Comparison of ENCODE assay signal across 26 mouse cellular contexts in the genomic region with DNA sequence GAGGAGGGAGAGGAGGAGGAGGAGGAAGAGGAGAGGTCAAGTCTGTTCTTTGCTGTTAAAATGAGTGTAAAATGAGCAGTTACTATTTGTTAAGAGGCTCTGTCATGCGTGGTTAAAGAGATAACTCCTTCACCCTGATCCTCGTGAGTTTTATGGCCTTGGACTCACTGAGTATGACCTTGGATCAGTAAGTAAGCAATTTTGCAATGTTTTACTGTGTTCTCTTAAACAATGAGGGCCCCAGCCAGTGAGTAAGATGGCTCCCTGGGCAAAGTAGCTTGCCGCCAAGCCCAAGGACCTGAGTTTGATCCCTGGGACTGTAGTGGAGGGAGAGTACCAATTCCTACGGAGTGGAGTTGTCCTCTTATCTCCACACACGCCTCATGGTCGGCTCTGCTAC. TPM values are rescaled to one million over a fixed set of nuclear protein-coding genes. Genes with fewer than 3 reads are reported as not detected.
DNase-seq lines count a peak whose midpoint lies in the region; ATAC-seq and TF ChIP-seq lines count a peak whose summit lies in the region.
"Had no signal": no experiment of that assay in that cellular context is flagged by ENCODE, and none has a peak within 500 bp of the region (broad histone marks: within the 10 kb centered on the region; RNA-seq: fewer than 3 reads in every experiment).

No protein-coding gene starts in this region.

- no peaks in the 10 kb centered on the region for H3K36me3 ChIP-seq in intestine, postnatal 0 days (ENCODE audit: control insufficient read depth, insufficient read depth)
- no peaks in the 10 kb centered on the region for H3K36me3 ChIP-seq in forebrain, embryonic 11.5 days (ENCODE audit: control insufficient read depth, insufficient read depth, low read length)
- H3K36me3 ChIP-seq: embryonic facial prominence, embryonic 10.5 days; embryonic facial prominence, embryonic 13.5 days; heart, embryonic 12.5 days; heart, embryonic 15.5 days had no signal

- peaks cover 9% of the 10 kb centered on the region; the same call in 1 of the 2 replicates for H3K4me1 ChIP-seq in intestine, postnatal 0 days (replicated peaks; ENCODE audit: control insufficient read depth, insufficient read depth, low read length)
- H3K4me1 ChIP-seq in forebrain, embryonic 11.5 days (replicated peaks; ENCODE audit: control insufficient read depth, insufficient read depth, low read length): no peaks in the 10 kb centered on the region; the same call in 1 of the 2 replicates

- no peak overlapping the region for H3K4me3 ChIP-seq in layer of hippocampus, adult 2 months
- no peak overlapping the region for H3K4me3 ChIP-seq in intestine, postnatal 0 days (ENCODE audit: low read depth, low read length)
- H3K4me3 ChIP-seq in forebrain, embryonic 11.5 days (ENCODE audit: low read depth, low read length): no peak overlapping the region
- H3K4me3 ChIP-seq: embryonic facial prominence, embryonic 10.5 days; embryonic facial prominence, embryonic 13.5 days; erythroblast, embryonic 14.5 days; forebrain, embryonic 13.5 days; heart, embryonic 12.5 days; heart, embryonic 15.5 days had no signal

- DNase-seq in adrenal gland, adult 2 months: peak; percentile 65
- DNase-seq in adrenal gland, postnatal 4 days (ENCODE audit: low spot score in 2 of 2): no peak
- no peak for DNase-seq in layer of hippocampus, adult 2 months (ENCODE audit: low spot score in 2 of 2)
- DNase-seq in layer of hippocampus, adult 11-12 months (ENCODE audit: low spot score): no peak
- no peak for DNase-seq in forebrain, embryonic 11.5 days (ENCODE audit: low spot score)
- DNase-seq: adrenal gland, postnatal 14 days; cerebellum, adult 11-12 months; cerebellum, adult 8-10 months; cerebellum, postnatal 10 days; cerebellum, postnatal 36 days; embryo, embryonic 11 days; gastrocnemius, postnatal 14 days; heart, adult 18-20 months; heart, postnatal 10 days; heart, postnatal 36 days had no signal

- no peak overlapping the region for H3K4me2 ChIP-seq in intestine, postnatal 0 days (replicated peaks; ENCODE audit: low read depth)
- no peak overlapping the region for H3K4me2 ChIP-seq in forebrain, embryonic 11.5 days (ENCODE audit: low read depth, low read length, severe bottlenecking)
- H3K4me2 ChIP-seq: embryonic facial prominence, embryonic 13.5 days; forebrain, embryonic 13.5 days; heart, embryonic 12.5 days; heart, embryonic 15.5 days; hindbrain, embryonic 14.5 days had no signal

- peak; percentile 46; the same call in 1 of the 2 replicates for ATAC-seq in intestine, postnatal 0 days
- ATAC-seq in granulocyte monocyte progenitor cell, adult 5-6 weeks (replicated peaks; ENCODE audit: poor library complexity, severe bottlenecking): no peak
- ATAC-seq in forebrain, embryonic 11.5 days (replicated peaks; ENCODE audit: low FRiP score): no peak
- ATAC-seq: CD4-positive, CD25-positive, alpha-beta regulatory T cell, adult 4 months; forebrain, embryonic 13.5 days; forebrain, embryonic 16.5 days had no signal

- TF ChIP-seq CTCF in layer of hippocampus, adult 2 months (conservative IDR thresholded peaks at IDR 0.05): no peak
- no peak for TF ChIP-seq CTCF in intestine, postnatal 0 days (IDR thresholded peaks at IDR 0.05; ENCODE audit: low read depth)

- 34% methylated on average over 6 of the region's 6 CpGs for WGBS in intestine, postnatal 0 days
- 73% methylated on average over 6 of the region's 6 CpGs for WGBS in forebrain, embryonic 11.5 days

- no peak overlapping the region for H3K9ac ChIP-seq in intestine, postnatal 0 days (ENCODE audit: low read depth, low read length)
- no peak overlapping the region for H3K9ac ChIP-seq in forebrain, embryonic 11.5 days (ENCODE audit: low read length)
- H3K9ac ChIP-seq: embryonic facial prominence, embryonic 13.5 days; forebrain, embryonic 13.5 days; heart, embryonic 12.5 days; heart, embryonic 15.5 days; hindbrain, embryonic 14.5 days had no signal

- H3K27ac ChIP-seq in layer of hippocampus, adult 2 months: 0 out of 2 replicates have a peak overlapping the region, but pooled peaks have one; percentile 7
- H3K27ac ChIP-seq in intestine, postnatal 0 days (ENCODE audit: low read depth, low read length): no peak overlapping the region
- H3K27ac ChIP-seq in forebrain, embryonic 11.5 days (ENCODE audit: low read depth, low read length): no peak overlapping the region
- H3K27ac ChIP-seq: embryonic facial prominence, embryonic 10.5 days; embryonic facial prominence, embryonic 13.5 days; forebrain, embryonic 13.5 days; heart, embryonic 15.5 days; hindbrain, embryonic 14.5 days had no signal

- H3K9me3 ChIP-seq in intestine, postnatal 0 days (ENCODE audit: control insufficient read depth): no peaks in the 10 kb centered on the region
- H3K9me3 ChIP-seq in forebrain, embryonic 11.5 days (ENCODE audit: control insufficient read depth, low read length): no peaks in the 10 kb centered on the region
- H3K9me3 ChIP-seq: embryonic facial prominence, embryonic 10.5 days; embryonic facial prominence, embryonic 13.5 days; forebrain, embryonic 13.5 days; heart, embryonic 12.5 days; heart, embryonic 15.5 days had no signal

- H3K27me3 ChIP-seq in intestine, postnatal 0 days (replicated peaks; ENCODE audit: control insufficient read depth, insufficient read depth, low read length): no peaks in the 10 kb centered on the region
- H3K27me3 ChIP-seq in forebrain, embryonic 11.5 days (ENCODE audit: control insufficient read depth, insufficient read depth, low read length): no peaks in the 10 kb centered on the region
- H3K27me3 ChIP-seq: embryonic facial prominence, embryonic 13.5 days; forebrain, embryonic 13.5 days had no signal

RNA-seq across cellular contexts. Expression of a gene that starts 36.4 kb away (rescaled TPM):
- 100 to 1,000 TPM; 119 to 172 TPM for total RNA-seq in adrenal gland, adult 2 months (2021)
- polyA plus RNA-seq in adrenal gland, adult 2 months (2012; rRNA removed): 489 and 541 TPM in 2 replicates
- total RNA-seq in adrenal gland, postnatal 4 days (2021): 10 to 100 TPM; 83.5 to 96.1 TPM
- 100 to 1,000 TPM; 281 to 291 TPM for total RNA-seq in layer of hippocampus, adult 2 months (2021)
- polyA plus RNA-seq in intestine, postnatal 0 days (2015; fragmentation: Nextera tagmentation; extraction: Ambion mirVana): 8.9 and 9.1 TPM in 2 replicates
- total RNA-seq in granulocyte monocyte progenitor cell, adult 5-6 weeks (2014; fragmentation: Nextera tagmentation): 0.80 and 4.3 TPM in 2 replicates
- total RNA-seq in granulocyte monocyte progenitor cell, adult 5-6 weeks (2017): 0.65 and 4.6 TPM in 2 replicates
- 4.4 and 7.7 TPM in 2 replicates for polyA plus RNA-seq in forebrain, embryonic 11.5 days (2014; fragmentation: Nextera tagmentation; extraction: Ambion mirVana)

Comparison
In these comparisons a context has a peak if more than half of its experiments do, and no peak if none do; other contexts are left out.
1. RNA of a gene that starts 36.4 kb away (total RNA-seq): 281 to 291 TPM in layer of hippocampus, adult 2 months, 119 to 172 TPM in adrenal gland, adult 2 months and 83.5 to 96.1 TPM in adrenal gland, postnatal 4 days; 0.65 to 4.6 TPM in granulocyte monocyte progenitor cell, adult 5-6 weeks; every median in the first group is over 10 times any median in the second.